Mouse (Mus musculus) CH12.LX (cell line): ENCODE measurements around the gene Ankra2. TPM values are rescaled to one million over a fixed set of nuclear protein-coding genes. Genes with fewer than 3 reads are reported as not detected.

Experiments
- DNase-seq: peaks from one replicate; pipeline ENCODE4 v3.0.0-alpha.2; 2013; ENCODE audit errors: extremely low read depth
- H3K27ac ChIP-seq: 2 replicates; pipeline ENCODE4 v1.5.1; 2012; ENCODE audit warnings: low read depth, mild to moderate bottlenecking, control low read depth, moderate library complexity; ENCODE audit not compliant: insufficient read depth
- H3K27me3 ChIP-seq: replicated peaks from 2 replicates; pipeline ENCODE3; 2012; ENCODE audit warnings: inconsistent platforms
- H3K36me3 ChIP-seq, 2 experiments: replicated peaks in 1 of 2; 2 replicates each; pipeline versions ENCODE3 to v1.6.1; 2012; ENCODE audit warnings: inconsistent platforms in 1 of 2, low read length in 1 of 2, mild to moderate bottlenecking in 1 of 2, mixed read lengths in 1 of 2, moderate library complexity in 1 of 2; ENCODE audit not compliant: control insufficient read depth in 1 of 2, insufficient read depth in 1 of 2
- H3K4me1 ChIP-seq, 2 experiments: 2 replicates each; pipeline ENCODE4 v1.6.1; 2012; ENCODE audit warnings: inconsistent platforms in 1 of 2, moderate library complexity in 1 of 2; ENCODE audit not compliant: insufficient read depth in 2 of 2, control insufficient read depth in 1 of 2
- H3K4me2 ChIP-seq: 2 replicates; pipeline ENCODE4 v1.6.1; 2012; ENCODE audit warnings: low read depth, mild to moderate bottlenecking, control low read depth; ENCODE audit not compliant: poor library complexity, insufficient read depth, severe bottlenecking
- H3K4me3 ChIP-seq, 3 experiments: fragments of 150-350 bp in 1 of 3; sonication (generic) in 1 of 3; replicated peaks in 1 of 3; 2 replicates each; pipeline versions ENCODE3 to v1.5.1; 2011 to 2012; ENCODE audit warnings: low read depth in 2 of 3, low read length in 2 of 3, mild to moderate bottlenecking in 2 of 3, moderate library complexity in 2 of 3, control low read depth in 1 of 3, improper control_type of control experiment in 1 of 3, inconsistent platforms in 1 of 3, mixed read lengths in 1 of 3; ENCODE audit not compliant: poor library complexity in 1 of 3
- H3K79me2 ChIP-seq: replicated peaks from 2 replicates; pipeline ENCODE4 v1.6.1; 2012; ENCODE audit warnings: mild to moderate bottlenecking, moderate library complexity; ENCODE audit not compliant: control insufficient read depth, poor library complexity, insufficient read depth, severe bottlenecking; ENCODE audit errors: extremely low read depth
- H3K9ac ChIP-seq: 2 replicates; pipeline ENCODE4 v1.6.1; 2012; ENCODE audit warnings: low read depth, mild to moderate bottlenecking, control low read depth, moderate library complexity; ENCODE audit not compliant: insufficient read depth
- H3K9me3 ChIP-seq: replicated peaks from 2 replicates; pipeline ENCODE3; 2012; ENCODE audit warnings: low read length, inconsistent platforms, mixed read lengths
- CHD1 ChIP-seq: IDR thresholded peaks from 2 replicates; pipeline ENCODE4 v1.6.1; 2012; ENCODE audit warnings: low read depth, low read length, improper control_type of control experiment, inconsistent platforms
- CHD2 ChIP-seq: IDR thresholded peaks from 2 replicates; pipeline ENCODE4 v1.6.1; 2011; ENCODE audit warnings: low read length, improper control_type of control experiment
- CTCF ChIP-seq, 2 experiments: IDR thresholded peaks in 1 of 2; conservative IDR thresholded peaks in 1 of 2; 2 replicates each; pipeline ENCODE4 v1.5.1; 2011 to 2012; ENCODE audit warnings: low read depth in 2 of 2, low read length in 2 of 2, improper control_type of control experiment in 1 of 2, inconsistent platforms in 1 of 2, mild to moderate bottlenecking in 1 of 2, moderate library complexity in 1 of 2
- EP300 ChIP-seq: IDR thresholded peaks from 2 replicates; pipeline ENCODE4 v1.6.1; 2011; ENCODE audit warnings: low read length, improper control_type of control experiment
- KAT2A ChIP-seq: IDR thresholded peaks from 2 replicates; pipeline ENCODE4 v1.6.1; 2012; ENCODE audit warnings: low read length, improper control_type of control experiment, inconsistent platforms; ENCODE audit not compliant: insufficient replicate concordance
- MYC ChIP-seq: IDR thresholded peaks from 2 replicates; pipeline ENCODE4 v1.6.1; 2011; ENCODE audit warnings: low read depth, mild to moderate bottlenecking, improper control_type of control experiment, low read length
- PAX5 ChIP-seq: IDR thresholded peaks from 2 replicates; pipeline ENCODE4 v1.6.1; 2012; ENCODE audit warnings: low read length, inconsistent platforms, mixed read lengths
- RCOR1 ChIP-seq: conservative IDR thresholded peaks from 2 replicates; pipeline ENCODE4 v1.6.1; 2012; ENCODE audit warnings: low read depth, mild to moderate bottlenecking, inconsistent platforms, low read length, improper control_type of control experiment
- USF1 ChIP-seq: IDR thresholded peaks from 2 replicates; pipeline ENCODE4 v1.6.1; 2014; ENCODE audit warnings: low read depth, mild to moderate bottlenecking, inconsistent platforms, low read length, improper control_type of control experiment
- ZC3H11A ChIP-seq: IDR thresholded peaks from 2 replicates; pipeline ENCODE4 v1.6.1; 2012; ENCODE audit warnings: low read depth, mild to moderate bottlenecking, inconsistent platforms, low read length, improper control_type of control experiment
- ZMIZ1 ChIP-seq: IDR thresholded peaks from 2 replicates; pipeline ENCODE4 v1.6.1; 2012; ENCODE audit warnings: low read depth, mild to moderate bottlenecking, inconsistent platforms, low read length, improper control_type of control experiment
- ZNF384 ChIP-seq: IDR thresholded peaks from 2 replicates; pipeline ENCODE4 v1.6.1; 2012; ENCODE audit warnings: low read depth, low read length, improper control_type of control experiment, inconsistent platforms
- dilution Hi-C: fragments of 300-500 bp; cut with MboI; formaldehyde crosslinking; loops from 2 replicates; pipeline ENCODE4 v1.14.3; 2020; ENCODE audit warnings: low sequenced_read_pairs; ENCODE audit not compliant: extremely low pct_unique_long_range_greater_than_20kb, extremely low pct_ligation_motif_present
- in situ Hi-C: fragments of 300-500 bp; cut with MboI; formaldehyde crosslinking; loops from 3 replicates; pipeline ENCODE4 v1.14.3; 2019; ENCODE audit warnings: low sequenced_read_pairs, low pct_ligation_motif_present, low pct_unique_long_range_greater_than_20kb, mixed read lengths
- polyA plus RNA-seq: library from polyadenylated mRNA; unstranded; fragments of >175 nt; gene quantifications from 2 replicates; pipeline ENCODE4 v1.2.1, GENCODE M21; 2012; ENCODE audit warnings: low read depth; ENCODE audit not compliant: insufficient read length
- total RNA-seq, 2 experiments: library from RNA; depleted of rRNA; stranded (reverse); fragments of 300-350 nt in 1 of 2; fragments of >200 nt in 1 of 2; gene quantifications; 2 replicates each; pipeline ENCODE4 v1.2.3; 2012 to 2014

The Ankra2 gene
- total and polyA plus RNA-seq, 3 experiments = 11.1 to 15.3 (median 12.4) TPM

GRCm38 (mm10) chr13:98305257-98305656 lies 42.4 kb downstream of the Ankra2 start:
- in situ Hi-C loops = no loop called here
- H3K4me2 ChIP-seq = no peak overlapping the region
- H3K36me3 ChIP-seq = peaks cover 14 to 31% of the 10 kb centered on the region in 2 experiments
- H3K27me3 ChIP-seq = no peaks in the 10 kb centered on the region
- no peaks in the 10 kb centered on the region for H3K9me3 ChIP-seq
- peaks cover 10 to 45% of the 10 kb centered on the region in 2 experiments for H3K4me1 ChIP-seq
- dilution Hi-C loops = no loop called here
- DNase-seq = no peak
- H3K79me2 ChIP-seq = 0 out of 2 replicates have a peak, but pooled peaks cover 5% of the 10 kb centered on the region
- no peak overlapping the region for H3K9ac ChIP-seq
- no peak for TF ChIP-seq ZNF384
- no peak for TF ChIP-seq ZMIZ1
- TF ChIP-seq USF1 = no peak
- no peak for TF ChIP-seq EP300
- peak in 1 of 2 experiments; percentile 13; a peak in 1 of 4 replicates for TF ChIP-seq CTCF (conservative IDR thresholded peaks at IDR 0.05 in 1 of 2, IDR thresholded peaks at IDR 0.05 in 1 of 2; ENCODE audit: low read depth in 2 of 2, low read length in 2 of 2)
- TF ChIP-seq, all 38 proteins: peak for 1
- no peak overlapping the region for H3K27ac ChIP-seq
- no peak overlapping the region for H3K4me3 ChIP-seq

- in situ Hi-C loops = no loop called here
- TF ChIP-seq ZNF384 (no peak), EP300 (no peak), MYC (no peak)
- DNase-seq = no peak
Measured at GRCm38 (mm10) chr13:98306393-98306792, 43.5 kb downstream of the Ankra2 start.

GRCm38 (mm10) chr13:98306852-98307475 lies 44.1 kb downstream of the Ankra2 start:
- no peaks in the 10 kb centered on the region for H3K27me3 ChIP-seq
- no peak overlapping the region for H3K27ac ChIP-seq
- no peak for DNase-seq
- no peak overlapping the region for H3K9ac ChIP-seq
- peaks cover 29 to 48% of the 10 kb centered on the region in 2 experiments for H3K36me3 ChIP-seq
- no peak overlapping the region for H3K4me2 ChIP-seq
- no peaks in the 10 kb centered on the region for H3K9me3 ChIP-seq
- TF ChIP-seq PAX5 (no peak), CHD1 (no peak), KAT2A (no peak), MYC (no peak), ZC3H11A (no peak), RCOR1 (no peak), USF1 (no peak), CHD2 (no peak), ZMIZ1 (no peak)
- in situ Hi-C loops (no loop called here), dilution Hi-C loops (no loop called here)
- H3K4me1 ChIP-seq = peaks cover 19 to 46% of the 10 kb centered on the region in 2 experiments
- H3K4me3 ChIP-seq = no peak overlapping the region
- H3K79me2 ChIP-seq = peaks cover 22% of the 10 kb centered on the region

More at GRCm38 (mm10) chr13:98306393-98306792, 43.5 kb downstream of the Ankra2 start:
- H3K36me3 ChIP-seq = peaks cover 23 to 43% of the 10 kb centered on the region in 2 experiments
- H3K9me3 ChIP-seq = no peaks in the 10 kb centered on the region
- dilution Hi-C loops = no loop called here
- H3K9ac ChIP-seq = no peak overlapping the region
- H3K4me1 ChIP-seq = peaks cover 16 to 46% of the 10 kb centered on the region in 2 experiments
- H3K4me3 ChIP-seq = no peak overlapping the region
- H3K4me2 ChIP-seq = no peak overlapping the region
- H3K79me2 ChIP-seq = peaks cover 16% of the 10 kb centered on the region
- no peak overlapping the region for H3K27ac ChIP-seq
- no peaks in the 10 kb centered on the region for H3K27me3 ChIP-seq
